Mouse (Mus musculus): Measurements from ENCODE around the gene Trim41.
A peak's percentile ranks its signal among the peaks of the same experiment; 100 is the strongest.
"Not testable (repeated sequence)": the region's sequence is repeated elsewhere in the genome, so short reads cannot be mapped to it uniquely, and the experiment has no call there.

Trim41 gene

DNA sequence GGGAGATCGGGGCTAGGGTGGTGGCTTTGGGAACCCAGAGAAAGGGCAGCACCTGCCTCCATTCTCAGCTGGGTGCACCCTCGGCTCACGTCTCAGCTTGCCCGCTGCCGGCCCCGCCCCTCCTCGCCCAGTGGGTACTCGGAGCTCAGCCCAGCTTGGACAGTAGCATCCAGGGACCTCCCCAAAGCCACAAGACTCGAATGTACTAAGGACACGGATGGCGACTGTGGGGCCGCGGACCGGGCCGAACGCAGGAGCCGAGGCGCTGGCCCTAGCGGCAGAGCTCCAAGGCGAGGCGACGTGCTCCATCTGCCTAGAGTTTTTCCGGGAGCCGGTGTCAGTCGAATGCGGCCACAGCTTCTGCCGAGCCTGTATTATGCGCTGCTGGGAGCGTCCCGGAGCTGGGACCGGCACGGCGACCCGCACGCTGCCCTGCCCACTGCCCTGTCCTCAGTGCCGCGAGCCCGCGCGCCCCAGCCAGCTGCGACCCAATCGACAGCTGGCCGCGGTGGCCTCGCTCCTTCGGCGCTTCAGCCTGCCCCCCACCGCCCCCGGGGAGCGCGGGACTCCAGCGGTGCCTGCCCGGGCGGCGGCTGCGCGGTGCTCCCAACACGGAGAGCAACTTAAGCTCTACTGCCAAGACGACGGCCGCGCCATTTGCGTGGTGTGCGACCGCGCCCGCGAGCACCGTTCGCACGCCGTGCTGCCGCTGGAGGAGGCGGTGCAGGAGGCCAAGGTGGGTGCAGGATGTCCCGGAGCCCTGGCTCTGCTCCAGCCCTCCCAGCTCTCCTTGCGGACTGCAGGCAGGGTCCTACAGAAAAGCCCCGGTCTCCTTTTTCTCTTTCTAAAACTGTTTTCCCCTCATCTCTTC lies 20.4 kb upstream of the Trim41 start:
- DNase-seq (ENCODE audit: low spot score): peak; percentile 63

- no peak for DNase-seq (ENCODE audit: low spot score)
Observed at GRCm38 (mm10) chr11:48836990-48837309, 19.8 kb upstream of the Trim41 start.

DNA sequence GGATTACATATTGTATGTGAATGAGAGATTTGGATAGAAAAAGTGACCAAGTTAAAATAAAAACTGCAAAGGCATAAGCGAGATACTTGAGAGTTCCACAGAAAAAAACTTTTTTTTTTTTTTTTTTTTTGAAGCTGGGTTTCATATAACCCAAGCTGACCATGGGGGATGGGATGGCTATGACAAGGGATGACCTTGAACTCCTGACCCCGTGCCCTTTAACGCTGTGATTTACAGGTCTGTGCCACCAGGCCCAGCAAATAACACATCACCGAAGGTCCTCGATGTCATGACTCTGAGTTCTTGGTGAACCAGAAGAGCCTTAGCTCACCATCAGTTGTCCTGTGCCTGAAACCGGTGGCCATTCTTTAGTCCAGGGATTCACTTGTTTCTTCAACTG lies 18.8 kb upstream of the Trim41 start:
- DNase-seq (ENCODE audit: low spot score): no peak

- DNase-seq (ENCODE audit: low spot score): peak; percentile 93
Observed at GRCm38 (mm10) chr11:48833731-48834639, 16.8 kb upstream of the Trim41 start.

- no peak for DNase-seq (ENCODE audit: low spot score)
Observed at GRCm38 (mm10) chr11:48833078-48833730, 16.1 kb upstream of the Trim41 start.

DNA sequence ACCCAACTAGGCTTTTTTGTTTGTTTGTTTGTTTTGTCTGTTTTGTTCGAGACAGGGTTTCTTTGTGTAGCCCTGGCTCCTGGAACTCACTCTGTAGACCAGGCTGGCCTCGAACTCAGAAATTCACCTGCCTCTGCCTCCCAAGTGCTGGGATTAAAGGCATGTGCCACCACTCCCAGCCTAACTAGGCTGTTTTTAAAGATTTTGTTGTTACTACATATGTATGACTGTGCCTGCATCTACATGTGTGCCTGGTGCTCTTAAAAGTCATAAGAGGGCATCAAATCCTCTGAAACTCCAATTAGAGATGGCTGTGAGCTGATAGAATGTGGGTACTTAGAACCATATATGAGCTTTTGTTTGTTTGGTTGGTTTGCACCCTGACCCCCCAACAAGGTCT lies 14.1 kb upstream of the Trim41 start:
- no peak for DNase-seq (ENCODE audit: low spot score)

DNA sequence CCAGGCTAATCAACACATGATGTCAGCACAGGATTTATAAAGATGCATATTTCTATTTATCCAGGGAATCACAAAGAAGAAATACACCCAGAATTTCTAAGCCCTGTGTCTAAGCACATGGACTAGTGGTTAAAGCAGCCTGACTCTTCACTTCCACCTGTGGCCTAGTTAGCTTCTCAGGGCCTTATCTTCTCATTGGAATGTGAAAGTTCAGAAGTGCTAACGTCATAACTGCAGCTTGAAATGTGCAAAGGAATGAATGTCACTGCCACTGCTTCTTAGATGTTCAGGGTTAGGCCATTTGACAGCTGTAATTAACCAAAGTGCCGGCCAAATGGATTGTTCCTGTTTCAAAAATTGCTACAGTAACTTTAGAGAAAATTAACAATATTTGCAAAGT lies 13.1 kb upstream of the Trim41 start:
- no peak for DNase-seq (ENCODE audit: low spot score)

DNA sequence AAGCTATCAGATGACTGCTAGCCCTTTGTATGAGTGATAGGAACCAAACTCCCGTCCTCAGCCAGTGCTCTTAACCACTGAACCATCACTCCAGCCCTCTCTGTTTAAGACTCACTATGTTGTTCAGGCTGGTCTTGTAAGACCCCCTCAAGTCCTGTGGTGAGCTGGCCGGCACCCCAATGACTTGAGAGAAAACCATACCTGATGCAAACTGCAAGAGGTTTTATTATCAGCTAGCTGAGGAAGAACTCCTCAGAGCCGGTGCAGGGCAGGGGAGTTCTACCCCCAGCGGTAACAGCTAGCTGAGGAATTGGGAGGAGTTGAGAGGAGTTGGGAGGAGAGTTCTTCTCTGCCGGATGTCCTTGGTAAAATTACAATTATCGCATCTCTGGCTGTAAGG lies 10.8 kb upstream of the Trim41 start:
- no peak for DNase-seq (ENCODE audit: low spot score)

DNA sequence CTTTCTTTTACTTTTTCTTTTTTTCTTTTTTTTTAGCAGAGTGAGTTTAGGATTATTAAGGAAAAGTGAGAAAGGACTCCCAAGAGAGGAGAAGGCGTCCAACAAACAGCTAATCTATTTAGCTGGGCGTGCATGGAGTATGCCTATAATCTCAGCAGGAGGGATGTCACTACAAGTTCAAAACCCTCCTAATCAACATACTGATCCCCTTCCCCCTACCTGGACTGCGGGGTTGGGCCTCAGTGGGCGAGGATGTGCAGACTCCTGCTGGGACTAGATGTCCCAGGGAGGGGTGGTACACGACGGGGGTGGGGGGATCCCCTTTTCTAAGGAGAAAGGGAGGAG lies 9.6 kb upstream of the Trim41 start:
- peak; percentile 57 for DNase-seq (ENCODE audit: low spot score)

GRCm38 (mm10) chr11:48825979-48826751 lies 9.0 kb upstream of the Trim41 start, which contains the start of the genes Trim7 and Gm12184:
Gene Trim7 (plus strand): TSS chr11:48826140.
Gene Gm12184 (minus strand): TSS chr11:48826655.
- not testable (repeated sequence) for DNase-seq (ENCODE audit: low spot score)

DNA sequence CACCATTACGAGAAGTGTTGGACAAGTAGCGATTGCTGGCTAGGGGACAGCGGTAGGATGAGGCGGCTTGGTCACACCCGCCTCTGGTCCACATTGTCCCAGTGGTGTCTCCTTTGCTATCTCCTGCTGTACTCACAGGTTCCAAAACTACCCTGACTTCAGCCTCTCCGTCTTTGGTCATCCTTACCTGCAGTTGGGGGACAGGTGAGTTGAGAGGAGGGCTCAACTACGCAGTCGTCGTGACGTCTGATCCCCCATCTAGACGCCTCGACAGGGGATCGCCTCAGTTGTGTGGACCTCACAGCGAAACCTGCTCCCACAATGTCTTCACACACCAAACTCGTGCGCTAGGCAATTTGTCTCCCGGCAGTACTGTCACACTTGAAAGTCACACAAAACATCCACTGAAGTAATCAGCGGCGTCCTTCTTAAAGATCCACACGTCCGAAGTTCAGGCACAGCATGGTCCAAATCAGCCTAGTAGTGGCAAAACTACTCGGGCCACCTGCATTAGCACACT lies 7.2 kb upstream of the Trim41 start:
- DNase-seq (ENCODE audit: low spot score): peak; percentile 42

GRCm38 (mm10) chr11:48823536-48823972 lies 6.4 kb upstream of the Trim41 start:
- DNase-seq (ENCODE audit: low spot score): peak; percentile 78

- no peak for DNase-seq (ENCODE audit: low spot score)
Observed at GRCm38 (mm10) chr11:48822768-48823512, 5.8 kb upstream of the Trim41 start.

GRCm38 (mm10) chr11:48821299-48821698 lies 4.1 kb upstream of the Trim41 start:
- DNase-seq (ENCODE audit: low spot score): not testable (repeated sequence)

GRCm38 (mm10) chr11:48820308-48820674 lies 3.1 kb upstream of the Trim41 start:
- DNase-seq (ENCODE audit: low spot score): no peak

DNA sequence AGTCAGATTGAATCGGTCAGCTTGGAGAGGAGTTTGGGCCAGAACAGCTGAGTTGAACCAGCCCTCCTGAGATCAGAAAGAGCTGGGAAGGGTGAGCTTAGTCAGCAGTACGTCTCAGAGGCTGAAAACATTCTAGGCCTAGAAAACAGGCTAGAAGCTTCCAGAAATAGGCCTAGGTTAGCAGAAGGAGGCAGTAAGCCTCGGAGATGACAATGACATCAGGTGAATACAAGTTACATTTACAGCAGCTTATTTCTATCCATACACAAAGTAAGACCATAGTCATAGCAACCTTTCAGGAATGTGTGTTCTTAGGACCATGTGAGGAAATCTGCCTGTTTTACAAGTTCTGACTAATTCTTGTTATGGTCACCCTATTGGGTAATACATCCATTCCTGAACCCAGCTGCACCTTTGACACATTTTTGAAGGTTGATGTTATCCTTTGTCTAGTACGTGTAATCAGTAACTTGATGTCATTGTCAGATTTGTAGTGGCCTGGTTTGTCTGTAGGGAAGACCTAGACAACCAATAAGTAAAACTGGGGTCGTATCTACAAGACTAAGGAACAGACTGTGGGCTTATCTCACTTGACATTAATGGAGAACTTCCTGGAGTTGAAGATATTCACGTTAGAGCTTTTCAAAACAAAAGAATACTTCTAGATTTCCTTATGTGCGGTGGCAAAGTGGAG lies 2.6 kb upstream of the Trim41 start:
- DNase-seq (ENCODE audit: low spot score): no peak

DNA sequence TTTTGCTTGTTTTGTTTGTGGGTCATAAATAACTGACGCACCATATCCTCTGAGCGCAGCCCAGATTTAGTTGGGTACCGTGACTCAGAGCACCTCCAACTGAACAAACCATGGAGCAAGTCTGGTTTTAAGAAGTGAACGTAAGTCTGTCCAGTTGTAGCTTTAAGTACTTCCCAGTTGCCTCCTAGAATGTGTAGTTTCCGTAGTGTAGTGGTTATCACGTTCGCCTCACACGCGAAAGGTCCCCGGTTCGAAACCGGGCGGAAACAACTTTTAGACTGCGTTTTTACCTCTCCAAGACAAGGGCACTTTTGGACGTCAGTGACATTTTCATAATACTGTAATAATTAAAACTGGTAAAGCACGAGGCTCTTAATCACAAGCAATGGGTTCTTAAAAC lies 1.2 kb upstream of the Trim41 start:
- DNase-seq (ENCODE audit: low spot score): peak; percentile 95

- no peak for DNase-seq (ENCODE audit: low spot score)
Observed at GRCm38 (mm10) chr11:48817794-48818193, 641 bp upstream of the Trim41 start.

- DNase-seq (ENCODE audit: low spot score): peak; percentile 82
Observed at GRCm38 (mm10) chr11:48816281-48816781, 822 bp downstream of the Trim41 start.

DNA sequence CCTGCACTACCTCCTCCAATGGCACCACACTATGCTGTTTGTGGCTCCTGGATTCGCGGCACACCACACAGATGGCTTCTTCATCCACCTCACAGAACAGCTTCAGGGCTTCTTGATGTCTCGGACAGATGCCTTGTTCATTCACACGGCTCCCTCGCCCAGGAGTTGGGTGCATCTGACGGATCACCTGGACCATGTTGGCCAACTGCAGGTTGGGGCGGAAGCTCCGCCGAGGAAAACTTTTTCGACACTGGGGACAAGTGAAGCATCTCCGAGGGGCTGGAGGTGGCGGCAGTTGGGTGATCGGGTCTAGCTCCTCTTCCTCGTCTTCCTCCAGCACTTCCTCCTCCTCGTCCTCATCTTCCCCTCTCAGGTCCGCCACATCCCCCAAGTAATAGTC lies 1.3 kb downstream of the Trim41 start:
- DNase-seq (ENCODE audit: low spot score): no peak

Measured in embryo, embryonic 10 days (tissue).